ENCODE assay signal across 7 mouse cellular contexts in the genomic region with DNA sequence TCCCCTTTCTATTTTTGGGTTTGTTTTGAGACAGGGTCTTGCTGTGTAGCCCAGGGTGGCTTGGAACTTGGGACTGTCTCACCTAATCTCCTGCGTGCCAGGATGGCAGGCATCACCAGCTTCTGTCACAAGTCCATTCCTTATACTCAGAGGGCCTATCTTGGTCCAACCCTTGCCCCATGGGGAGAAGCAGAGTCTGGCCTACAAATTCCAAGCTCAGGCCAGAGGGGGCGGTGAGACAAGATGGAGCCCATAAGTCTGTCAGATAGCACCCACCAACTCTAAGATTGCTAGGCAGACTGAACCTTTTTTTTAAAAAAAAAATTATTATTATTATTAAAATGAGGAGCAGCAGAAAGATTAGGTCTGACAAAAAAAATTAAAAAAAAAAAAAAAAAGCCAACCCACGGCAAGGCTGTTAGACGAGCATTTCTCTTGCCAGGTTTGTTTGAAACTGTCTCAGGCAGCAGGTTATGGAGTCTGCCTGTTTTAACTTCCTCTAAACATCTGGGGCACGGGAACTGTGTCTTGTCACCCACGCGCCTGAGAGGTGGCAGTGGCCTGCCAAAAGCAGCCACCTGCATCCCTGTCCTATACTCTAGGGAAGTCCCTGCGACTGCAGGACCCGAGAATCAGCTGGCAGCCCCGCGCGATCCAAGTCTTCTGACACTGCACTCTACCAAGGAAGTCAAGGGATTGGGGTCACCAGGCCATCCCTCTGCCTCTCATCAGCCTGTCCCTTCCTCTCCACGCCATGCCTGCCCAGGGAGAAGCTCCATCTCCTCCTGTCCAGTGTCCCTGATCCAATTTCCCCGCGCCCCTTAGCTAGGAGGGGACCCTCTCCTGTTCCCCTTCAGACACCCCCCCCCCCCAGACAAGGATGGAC. TPM values are rescaled to one million over a fixed set of nuclear protein-coding genes. Genes with fewer than 3 reads are reported as not detected.
DNase-seq lines count a peak whose midpoint lies in the region.

No protein-coding gene starts in this region.

- intact Hi-C loops in heart, postnatal 10 days (cut with DNase I): no loop called here

- peak; percentile 58 for DNase-seq in CD4-positive, CD25-positive, alpha-beta regulatory T cell, adult 2 months (ENCODE audit: low read depth, low spot score)
- peak; percentile 16 for DNase-seq in Muller cell, postnatal 12 days (ENCODE audit: inconsistent ontology term)
- peak; percentile 39 for DNase-seq in embryo, embryonic 10.5 days (ENCODE audit: low spot score)
- DNase-seq in heart, postnatal 10 days: peak; percentile 50 to 52
- DNase-seq in left cerebral cortex, adult 11 months (ENCODE audit: low spot score): peak; percentile 30
- DNase-seq in lung, postnatal 4 days: peak; percentile 55 to 64
- DNase-seq in right cerebral cortex, postnatal 36 days (ENCODE audit: low spot score in 2 of 2): peak; percentile 49 to 57

RNA-seq across cellular contexts. Expression of a gene that starts 0.6 kb away (rescaled TPM):
- total RNA-seq in heart, postnatal 10 days (2021): 1 to 10 TPM; 2.7 to 3.8 TPM

RNA-seq across cellular contexts. Expression of a gene that starts 28.9 kb away (rescaled TPM):
- 10 to 100 TPM; 24.4 to 25.6 TPM for total RNA-seq in heart, postnatal 10 days (2021)

RNA-seq across cellular contexts. Expression of a gene that starts 33.9 kb away (rescaled TPM):
- total RNA-seq in heart, postnatal 10 days (2021): 1 to 10 TPM; 6.1 to 7.1 TPM

RNA-seq across cellular contexts. Expression of a gene that starts 34.0 kb away (rescaled TPM):
- 1 to 10 TPM; 7.0 to 7.7 TPM for total RNA-seq in heart, postnatal 10 days (2021)

RNA-seq across cellular contexts. Expression of a gene that starts 53.4 kb away (rescaled TPM):
- total RNA-seq in heart, postnatal 10 days (2021): 10 to 100 TPM; 63.9 to 80.0 TPM

Comparison
In these comparisons a context has a peak if more than half of its experiments do, and no peak if none do; other contexts are left out.
1. Peak in every context shown above with its lines: DNase-seq.